ENCODE assay signal across 12 mouse cellular contexts in genomic region chr5:140800288-140800923, GRCm38 (mm10). TPM values are rescaled to one million over a fixed set of nuclear protein-coding genes. Genes with fewer than 3 reads are reported as not detected.
DNase-seq lines count a peak whose midpoint lies in the region; ATAC-seq and TF ChIP-seq lines count a peak whose summit lies in the region.
"Had no signal": no experiment of that assay in that cellular context is flagged by ENCODE, and none has a peak within 500 bp of the region (broad histone marks: within the 10 kb centered on the region; RNA-seq: fewer than 3 reads in every experiment).

No protein-coding gene starts in this region.

- peaks cover 4% of the 10 kb centered on the region for H3K9me3 ChIP-seq in CH12.LX (replicated peaks; ENCODE audit: low read length)
- H3K9me3 ChIP-seq in heart, embryonic 16.5 days (replicated peaks; ENCODE audit: control insufficient read depth, low read length), result no peaks in the 10 kb centered on the region
- H3K9me3 ChIP-seq in midbrain, embryonic 10.5 days (replicated peaks), result no peaks in the 10 kb centered on the region
- H3K9me3 ChIP-seq: neural tube, embryonic 13.5 days had no signal

- TF ChIP-seq POLR2A in kidney, adult 2 months (IDR thresholded peaks at IDR 0.05; ENCODE audit: low read depth, low read length), result no peak
- TF ChIP-seq POLR2A in CH12.LX (IDR thresholded peaks at IDR 0.05; ENCODE audit: low read depth, low read length), result no peak

- no peak for ATAC-seq in heart, embryonic 16.5 days (replicated peaks; ENCODE audit: extremely low read depth, insufficient read depth, low FRiP score)

- no peaks in the 10 kb centered on the region for H3K27me3 ChIP-seq in kidney, adult 2 months (replicated peaks; ENCODE audit: control insufficient read depth, insufficient read depth, low read length)
- H3K27me3 ChIP-seq in CH12.LX (replicated peaks), result no peaks in the 10 kb centered on the region
- no peaks in the 10 kb centered on the region for H3K27me3 ChIP-seq in heart, embryonic 16.5 days (ENCODE audit: control insufficient read depth, insufficient read depth, low read length)
- H3K27me3 ChIP-seq in midbrain, embryonic 10.5 days (ENCODE audit: low read depth, poor library complexity, severe bottlenecking), result no peaks in the 10 kb centered on the region
- H3K27me3 ChIP-seq: neural tube, embryonic 13.5 days had no signal

- 0 out of 2 replicates have a peak, but pooled peaks have one; percentile 5 for TF ChIP-seq CTCF in kidney, adult 2 months (conservative IDR thresholded peaks at IDR 0.05; ENCODE audit: insufficient read depth, insufficient read length, low read depth, low read length)
- no peak for TF ChIP-seq CTCF in CH12.LX (conservative IDR thresholded peaks at IDR 0.05 in 1 of 2, IDR thresholded peaks at IDR 0.05 in 1 of 2; ENCODE audit: low read depth in 2 of 2, low read length in 2 of 2)

- dilution Hi-C loops in CH12.LX (cut with MboI; ENCODE audit: extremely low pct_ligation_motif_present, extremely low pct_unique_long_range_greater_than_20kb, low sequenced_read_pairs), result no loop called here

- peak; percentile 31 for DNase-seq in cerebellum, adult 9-10 months
- no peak for DNase-seq in cerebellum, postnatal 36 days
- peak; percentile 63 for DNase-seq in kidney, adult 2 months
- DNase-seq in kidney, postnatal 14 days, result no peak
- DNase-seq in CH12.LX (ENCODE audit: extremely low read depth), result no peak
- no peak for DNase-seq in layer of hippocampus, adult 8-10 months (ENCODE audit: low spot score in 2 of 2)
- DNase-seq in midbrain, embryonic 10.5 days (ENCODE audit: low spot score), result no peak
- DNase-seq: liver; right cerebral cortex, postnatal 14 days had no signal

- no peak for TF ChIP-seq RAD21 in CH12.LX (IDR thresholded peaks at IDR 0.05; ENCODE audit: low read depth, low read length)

- H3K79me2 ChIP-seq in CH12.LX (replicated peaks; ENCODE audit: control insufficient read depth, extremely low read depth, insufficient read depth, poor library complexity, severe bottlenecking), result no peaks in the 10 kb centered on the region

- H3K9ac ChIP-seq in CH12.LX (ENCODE audit: insufficient read depth, low read depth), result no peak overlapping the region
- H3K9ac ChIP-seq in heart, embryonic 16.5 days (ENCODE audit: low read length), result no peak overlapping the region
- H3K9ac ChIP-seq: hindbrain, embryonic 14.5 days; neural tube, embryonic 13.5 days had no signal

- H3K27ac ChIP-seq in kidney, adult 2 months (ENCODE audit: insufficient read depth, low read depth, low read length), result peak overlapping the region; percentile 1; the same call in 1 of the 2 replicates
- peak overlapping the region; percentile 22; the same call in 1 of the 2 replicates for H3K27ac ChIP-seq in CH12.LX (ENCODE audit: insufficient read depth, low read depth)
- peak overlapping the region; percentile 20; the same call in 1 of the 2 replicates for H3K27ac ChIP-seq in heart, embryonic 16.5 days (ENCODE audit: low read length)
- H3K27ac ChIP-seq in midbrain, embryonic 10.5 days (replicated peaks), result no peak overlapping the region
- H3K27ac ChIP-seq: hindbrain, embryonic 14.5 days; neural tube, embryonic 13.5 days had no signal

- in situ Hi-C loops in CH12.LX (cut with MboI; ENCODE audit: low pct_ligation_motif_present, low pct_unique_long_range_greater_than_20kb, low sequenced_read_pairs), result no loop called here

- H3K36me3 ChIP-seq in kidney, adult 2 months (ENCODE audit: control insufficient read depth, insufficient read depth, low read length), result no peaks in the 10 kb centered on the region
- H3K36me3 ChIP-seq in CH12.LX (replicated peaks in 1 of 2; ENCODE audit: control insufficient read depth in 1 of 2, insufficient read depth in 1 of 2, low read length in 1 of 2), result peaks cover 0 to 3% of the 10 kb centered on the region in 2 experiments
- no peaks in the 10 kb centered on the region for H3K36me3 ChIP-seq in heart, embryonic 16.5 days (ENCODE audit: control insufficient read depth, insufficient read depth)
- H3K36me3 ChIP-seq in midbrain, embryonic 10.5 days, result no peaks in the 10 kb centered on the region
- H3K36me3 ChIP-seq: neural tube, embryonic 13.5 days had no signal

- no peak for TF ChIP-seq EP300 in CH12.LX (IDR thresholded peaks at IDR 0.05; ENCODE audit: low read length)

- H3K4me2 ChIP-seq in CH12.LX (ENCODE audit: insufficient read depth, low read depth, poor library complexity, severe bottlenecking), result peak overlapping the region; percentile 4; the same call in 1 of the 2 replicates
- H3K4me2 ChIP-seq in heart, embryonic 16.5 days (ENCODE audit: low read depth, low read length), result no peak overlapping the region
- H3K4me2 ChIP-seq: hindbrain, embryonic 14.5 days; neural tube, embryonic 13.5 days had no signal

- no peak overlapping the region for H3K4me3 ChIP-seq in kidney, adult 2 months (ENCODE audit: insufficient read depth, low read depth, low read length)
- no peak overlapping the region for H3K4me3 ChIP-seq in CH12.LX (replicated peaks in 1 of 3; ENCODE audit: low read depth in 2 of 3, low read length in 2 of 3, poor library complexity in 1 of 3)
- H3K4me3 ChIP-seq in heart, embryonic 16.5 days (ENCODE audit: low read length), result no peak overlapping the region
- no peak overlapping the region for H3K4me3 ChIP-seq in midbrain, embryonic 10.5 days
- H3K4me3 ChIP-seq: neural tube, embryonic 13.5 days had no signal

- H3K4me1 ChIP-seq in kidney, adult 2 months (ENCODE audit: control insufficient read depth, insufficient read depth, low read length), result peaks cover 20% of the 10 kb centered on the region
- peaks cover 21 to 31% of the 10 kb centered on the region in 2 experiments for H3K4me1 ChIP-seq in CH12.LX (ENCODE audit: control insufficient read depth in 1 of 2, insufficient read depth in 2 of 2)
- H3K4me1 ChIP-seq in heart, embryonic 16.5 days (ENCODE audit: control insufficient read depth, insufficient read depth, low read length), result peaks cover 36% of the 10 kb centered on the region
- H3K4me1 ChIP-seq in midbrain, embryonic 10.5 days, result peaks cover 11% of the 10 kb centered on the region; the same call in 1 of the 2 replicates

- 41% methylated on average over 6 of the region's 6 CpGs for whole genome bisulfite sequencing in kidney, adult 2 months
- 60% methylated on average over 6 of the region's 6 CpGs for WGBS in heart, embryonic 16.5 days
- WGBS in midbrain, embryonic 10.5 days, result 94% methylated on average over 6 of the region's 6 CpGs

TF ChIP-seq in CH12.LX, 34 proteins besides CTCF, POLR2A, EP300 and RAD21:
- TF ChIP-seq MAFK (IDR thresholded peaks at IDR 0.05; ENCODE audit: insufficient replicate concordance, low read length) (no peak), IRF4 (IDR thresholded peaks at IDR 0.05; ENCODE audit: low read depth, low read length) (peak; percentile 52; the same call in 1 of the 2 replicates)

RNA-seq across cellular contexts. Expression of gene Gna12, which starts 29.8 kb away (rescaled TPM):
- 122 and 136 TPM in 2 replicates for polyA plus RNA-seq in kidney, adult 2 months (2012; rRNA removed)
- total RNA-seq in CH12.LX (2012; rRNA removed) (13.8 and 15.8 TPM in 2 replicates), CH12.LX (2014; rRNA removed) (9.9 and 11.5 TPM in 2 replicates)
- polyA plus RNA-seq in CH12.LX (2012; ENCODE audit: insufficient read length, low read depth), result 12.9 and 15.4 TPM in 2 replicates
- polyA plus RNA-seq in heart, embryonic 16.5 days (2015; fragmentation: Nextera tagmentation; extraction: Ambion mirVana), result 7.1 and 11.0 TPM in 2 replicates
- 100 to 1,000 TPM in 1 of 4 experiments, 10 to 100 TPM in 3; 84.5 to 102 (median 90.0) TPM for total RNA-seq in layer of hippocampus, adult 8-10 months (2022)
- 7.7 and 8.0 TPM in 2 replicates for polyA plus RNA-seq in midbrain, embryonic 10.5 days (2016; fragmentation: Nextera tagmentation; extraction: Ambion mirVana)

Comparison
In these comparisons a context has a peak if more than half of its experiments do, and no peak if none do; other contexts are left out.
1. DNase-seq: peak in cerebellum, adult 9-10 months (single experiment) and kidney, adult 2 months (single experiment); none in cerebellum, postnatal 36 days (0 of 2), kidney, postnatal 14 days (single experiment), CH12.LX (single experiment), layer of hippocampus, adult 8-10 months (0 of 2) and midbrain, embryonic 10.5 days (single experiment).